Mouse (Mus musculus): ENCODE results near the gene Tspan18.
A peak's percentile ranks its signal among the peaks of the same experiment; 100 is the strongest.

The Tspan18 gene

GRCm38 (mm10) chr2:93290345-93291118 is 43.8 kb downstream of the Tspan18 start:
- DNase-seq: no peak

GRCm38 (mm10) chr2:93289161-93289560 is 45.1 kb downstream of the Tspan18 start:
- DNase-seq: peak in 1 of 2 experiments; percentile 60

GRCm38 (mm10) chr2:93287348-93287747 is 47.0 kb downstream of the Tspan18 start:
- DNase-seq: no peak

- no peak for DNase-seq
These were observed 47.6 kb downstream of the Tspan18 start for GRCm38 (mm10) chr2:93286742-93287141.

GRCm38 (mm10) chr2:93286321-93286720 is 48.0 kb downstream of the Tspan18 start:
- DNase-seq: no peak

- no peak for DNase-seq
These were observed 48.5 kb downstream of the Tspan18 start for GRCm38 (mm10) chr2:93285842-93286241.

- no peak for DNase-seq
These were observed 49.7 kb downstream of the Tspan18 start for GRCm38 (mm10) chr2:93284625-93285024.

GRCm38 (mm10) chr2:93283481-93284293 is 50.6 kb downstream of the Tspan18 start:
- DNase-seq: no peak

GRCm38 (mm10) chr2:93282636-93283035 is 51.7 kb downstream of the Tspan18 start:
- no peak for DNase-seq

- no peak for DNase-seq
These were observed 52.8 kb downstream of the Tspan18 start for GRCm38 (mm10) chr2:93281466-93281865.

- DNase-seq: no peak
These were observed 54.1 kb downstream of the Tspan18 start for GRCm38 (mm10) chr2:93280117-93280620.

- peak; percentile 59 to 77 for DNase-seq
These were observed 55.9 kb downstream of the Tspan18 start for GRCm38 (mm10) chr2:93278181-93278975.

GRCm38 (mm10) chr2:93277486-93277885 is 56.8 kb downstream of the Tspan18 start:
- peak in 1 of 2 experiments; percentile 45 for DNase-seq

GRCm38 (mm10) chr2:93276026-93276425 is 58.3 kb downstream of the Tspan18 start:
- DNase-seq: no peak

- no peak for DNase-seq
These were observed 60.4 kb downstream of the Tspan18 start for GRCm38 (mm10) chr2:93273916-93274315.

GRCm38 (mm10) chr2:93270083-93270482 is 64.2 kb downstream of the Tspan18 start:
- no peak for DNase-seq

GRCm38 (mm10) chr2:93269611-93270010 is 64.7 kb downstream of the Tspan18 start:
- no peak for DNase-seq

GRCm38 (mm10) chr2:93268711-93269270 is 65.5 kb downstream of the Tspan18 start:
- no peak for DNase-seq

GRCm38 (mm10) chr2:93267791-93268190 is 66.5 kb downstream of the Tspan18 start:
- peak; percentile 38 to 63 for DNase-seq

GRCm38 (mm10) chr2:93266565-93267169 is 67.6 kb downstream of the Tspan18 start:
- DNase-seq: no peak

GRCm38 (mm10) chr2:93262291-93263285 is 71.7 kb downstream of the Tspan18 start:
- DNase-seq: peak; percentile 67 to 82
